Mouse (Mus musculus): ENCODE measurements around the gene Ovca2. TPM values are rescaled to one million over a fixed set of nuclear protein-coding genes. Genes with fewer than 3 reads are reported as not detected.

The Ovca2 gene
- 17.6 and 17.9 TPM in 2 replicates for polyA plus RNA-seq (2016; fragmentation: Nextera tagmentation; extraction: Ambion mirVana)

DNA sequence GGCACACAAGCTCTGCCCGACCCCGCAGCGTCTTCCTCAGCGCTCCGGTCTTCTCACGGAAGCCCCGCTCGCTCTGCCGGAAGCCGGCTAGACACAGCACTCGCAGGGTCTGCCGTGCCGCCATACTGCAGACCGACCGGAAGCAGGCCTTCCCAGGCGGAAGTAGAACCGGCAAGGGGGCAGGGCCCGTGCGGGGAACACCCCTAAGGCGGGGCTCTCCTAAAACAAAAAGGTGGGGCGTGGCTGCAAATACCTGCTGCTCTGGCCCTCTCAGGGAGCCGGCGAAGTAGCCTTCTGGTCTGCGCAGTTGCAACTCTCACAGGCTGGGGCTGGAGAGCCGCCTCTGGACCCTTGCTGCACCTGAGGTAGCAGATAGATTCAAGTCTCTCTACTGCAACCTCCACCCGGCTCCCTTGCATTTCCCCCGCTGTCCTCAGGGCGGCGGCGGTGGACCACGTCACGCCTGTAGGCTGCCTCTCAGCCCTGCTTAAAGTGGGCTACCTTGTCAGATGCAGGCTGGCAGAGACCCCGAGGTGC is at the start of gene Ovca2:
Gene Ovca2, minus strand, starts transcription at position 164 of the 537 bp plus-strand sequence.
- H3K4me3 ChIP-seq: peak within 1 kb of the TSS; percentile 73
- ATAC-seq: peak; percentile 94
- H3K9me3 ChIP-seq (replicated peaks): no peaks in the 10 kb centered on the region
- H3K27ac ChIP-seq: peak within 1 kb of the TSS; percentile 70
- H3K27me3 ChIP-seq (replicated peaks): peaks cover 15% of the 10 kb centered on the region
- peaks cover 58% of the 10 kb centered on the region for H3K36me3 ChIP-seq
- peaks cover 23% of the 10 kb centered on the region for H3K4me1 ChIP-seq
- peak within 1 kb of the TSS; percentile 83 for H3K4me2 ChIP-seq
- H3K9ac ChIP-seq: peak within 1 kb of the TSS; percentile 78
- under 1% methylated on average over 33 of the region's 33 CpGs for WGBS (ENCODE audit: insufficient replicate concordance)

GRCm38 (mm10) chr11:75227632-75228031 is 49.0 kb upstream of the Ovca2 start:
- H3K9me3 ChIP-seq (replicated peaks): no peaks in the 10 kb centered on the region
- H3K4me1 ChIP-seq: peaks cover 12% of the 10 kb centered on the region
- no peak overlapping the region for H3K4me2 ChIP-seq
- no peaks in the 10 kb centered on the region for H3K36me3 ChIP-seq
- no peak overlapping the region for H3K4me3 ChIP-seq
- peaks cover 76% of the 10 kb centered on the region for H3K27me3 ChIP-seq (replicated peaks)
- H3K9ac ChIP-seq: no peak overlapping the region
- WGBS (ENCODE audit: insufficient replicate concordance): 30% methylated on average over 3 of the region's 3 CpGs
- H3K27ac ChIP-seq: no peak overlapping the region
- ATAC-seq: no peak

DNA sequence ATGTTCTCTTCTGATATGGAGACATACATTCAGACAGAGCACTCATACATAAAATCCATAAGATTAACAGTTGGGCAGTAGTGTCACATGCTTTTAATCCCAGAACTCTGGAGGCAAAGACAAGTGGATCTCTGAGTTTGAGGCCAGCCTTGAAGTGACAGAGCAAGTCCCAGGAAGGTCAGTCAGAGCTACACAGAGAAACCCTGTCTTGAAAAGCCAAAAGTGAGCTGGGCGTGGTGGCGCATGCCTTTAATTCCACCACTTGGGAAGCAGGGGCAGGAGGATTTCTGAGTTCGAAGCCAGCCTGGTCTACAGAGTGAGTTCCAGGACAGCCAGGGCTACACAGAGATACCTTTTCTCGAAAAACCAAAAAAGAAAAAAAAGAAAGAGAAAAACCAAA is 46.2 kb upstream of the Ovca2 start:
- 70% methylated on average over 4 of the region's 4 CpGs for WGBS (ENCODE audit: insufficient replicate concordance)
- Histone ChIP-seq H3K4me1 (peaks cover 11% of the 10 kb centered on the region), H3K4me3 (no peak overlapping the region), H3K27ac (no peak overlapping the region), H3K9me3 (replicated peaks) (no peaks in the 10 kb centered on the region), H3K27me3 (replicated peaks) (peaks cover 59% of the 10 kb centered on the region), H3K36me3 (no peaks in the 10 kb centered on the region), H3K4me2 (no peak overlapping the region), H3K9ac (no peak overlapping the region)
- no peak for ATAC-seq

DNA sequence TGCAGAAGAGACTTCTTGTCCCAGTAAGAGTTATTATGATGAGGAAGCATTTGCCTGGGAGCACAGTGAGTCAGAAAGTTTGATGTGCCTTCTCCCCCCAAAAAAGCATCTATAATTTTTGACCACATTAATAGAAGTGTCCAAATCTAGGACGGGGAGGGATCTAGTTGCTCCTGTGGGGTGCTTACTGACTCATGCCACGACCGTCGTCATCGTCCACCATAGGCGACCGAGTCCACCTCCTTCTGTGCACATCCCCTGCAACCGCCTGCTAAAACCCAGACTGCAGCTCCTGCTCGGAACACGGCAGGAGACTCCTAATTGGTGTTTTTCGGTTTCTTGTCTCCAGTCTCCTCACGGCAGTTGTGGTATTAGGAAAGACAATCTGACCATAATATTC is 45.4 kb upstream of the Ovca2 start:
- H3K36me3 ChIP-seq: no peaks in the 10 kb centered on the region
- H3K27ac ChIP-seq: no peak overlapping the region
- no peak overlapping the region for H3K9ac ChIP-seq
- H3K4me3 ChIP-seq: no peak overlapping the region
- no peak for ATAC-seq
- H3K4me2 ChIP-seq: no peak overlapping the region
- H3K27me3 ChIP-seq (replicated peaks): peaks cover 51% of the 10 kb centered on the region
- peaks cover 19% of the 10 kb centered on the region for H3K4me1 ChIP-seq
- H3K9me3 ChIP-seq (replicated peaks): no peaks in the 10 kb centered on the region
- 77% methylated on average over 12 of the region's 12 CpGs for WGBS (ENCODE audit: insufficient replicate concordance)

- Histone ChIP-seq H3K36me3 (no peaks in the 10 kb centered on the region), H3K4me2 (no peak overlapping the region), H3K27ac (no peak overlapping the region), H3K9me3 (replicated peaks) (no peaks in the 10 kb centered on the region), H3K27me3 (replicated peaks) (peaks cover 36% of the 10 kb centered on the region), H3K4me3 (no peak overlapping the region), H3K4me1 (peaks cover 26% of the 10 kb centered on the region), H3K9ac (no peak overlapping the region)
- 53% methylated on average over 5 of the region's 6 CpGs for WGBS (ENCODE audit: insufficient replicate concordance)
- no peak for ATAC-seq
These were observed 42.0 kb upstream of the Ovca2 start for GRCm38 (mm10) chr11:75220517-75221145.

- Histone ChIP-seq H3K27me3 (replicated peaks) (peaks cover 36% of the 10 kb centered on the region), H3K36me3 (no peaks in the 10 kb centered on the region), H3K4me3 (no peak overlapping the region), H3K4me1 (peaks cover 28% of the 10 kb centered on the region), H3K27ac (no peak overlapping the region), H3K4me2 (no peak overlapping the region), H3K9ac (no peak overlapping the region), H3K9me3 (replicated peaks) (no peaks in the 10 kb centered on the region)
- ATAC-seq: no peak
- WGBS (ENCODE audit: insufficient replicate concordance): 58% methylated on average over 9 of the region's 9 CpGs
These were observed 41.5 kb upstream of the Ovca2 start for GRCm38 (mm10) chr11:75220115-75220514.

DNA sequence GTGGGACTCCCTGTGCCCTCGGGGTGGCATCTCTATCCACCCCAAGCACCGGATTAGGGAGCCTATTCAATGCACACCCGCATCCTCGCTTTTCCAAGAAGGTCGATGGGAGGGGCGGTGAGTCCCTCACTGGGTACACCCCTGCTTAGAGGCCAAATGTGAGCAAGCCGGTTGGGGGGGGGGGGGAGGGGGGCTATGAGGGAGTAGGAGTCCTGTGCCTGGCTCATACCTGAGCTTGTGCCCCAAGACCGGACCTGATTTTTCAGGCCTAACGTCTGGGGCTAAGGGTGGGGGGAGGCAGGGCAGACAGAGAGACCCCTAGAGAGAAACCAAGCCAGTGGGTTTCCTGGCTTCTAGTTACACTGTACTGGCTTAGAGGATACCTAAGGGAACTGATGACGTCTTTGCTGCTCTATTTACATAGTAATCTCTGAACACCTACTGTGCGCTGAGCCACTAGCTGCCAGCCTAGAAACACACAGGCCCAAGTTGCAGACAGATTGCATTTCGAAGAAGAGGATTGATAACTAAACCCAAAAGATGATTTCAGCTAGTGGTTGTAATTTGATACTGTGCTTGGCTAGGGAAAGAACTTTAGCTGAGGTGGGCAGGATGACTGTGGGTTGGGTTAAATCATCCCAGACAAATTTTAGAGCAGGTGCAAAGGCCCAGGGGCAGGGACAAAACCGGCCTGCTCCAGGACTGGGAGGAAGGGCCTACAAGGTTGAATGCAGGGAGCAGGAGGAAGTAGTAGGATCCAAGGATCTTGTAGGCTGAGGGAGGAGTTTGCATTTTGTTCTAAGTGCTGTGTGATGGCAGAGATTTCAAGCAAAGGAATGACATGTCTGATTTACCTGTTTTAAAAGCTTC is 35.7 kb upstream of the Ovca2 start:
- no peak for ATAC-seq
- 32% methylated on average over 13 of the region's 13 CpGs for WGBS (ENCODE audit: insufficient replicate concordance)
- peaks cover 33% of the 10 kb centered on the region for H3K27me3 ChIP-seq (replicated peaks)
- H3K36me3 ChIP-seq: no peaks in the 10 kb centered on the region
- no peaks in the 10 kb centered on the region for H3K9me3 ChIP-seq (replicated peaks)
- H3K4me3 ChIP-seq: peak overlapping the region; percentile 27
- H3K4me2 ChIP-seq: peak overlapping the region; percentile 59
- H3K4me1 ChIP-seq: peaks cover 63% of the 10 kb centered on the region
- H3K9ac ChIP-seq: peak overlapping the region; percentile 31
- H3K27ac ChIP-seq: peak overlapping the region; percentile 26; the same call in 1 of the 2 replicates

DNA sequence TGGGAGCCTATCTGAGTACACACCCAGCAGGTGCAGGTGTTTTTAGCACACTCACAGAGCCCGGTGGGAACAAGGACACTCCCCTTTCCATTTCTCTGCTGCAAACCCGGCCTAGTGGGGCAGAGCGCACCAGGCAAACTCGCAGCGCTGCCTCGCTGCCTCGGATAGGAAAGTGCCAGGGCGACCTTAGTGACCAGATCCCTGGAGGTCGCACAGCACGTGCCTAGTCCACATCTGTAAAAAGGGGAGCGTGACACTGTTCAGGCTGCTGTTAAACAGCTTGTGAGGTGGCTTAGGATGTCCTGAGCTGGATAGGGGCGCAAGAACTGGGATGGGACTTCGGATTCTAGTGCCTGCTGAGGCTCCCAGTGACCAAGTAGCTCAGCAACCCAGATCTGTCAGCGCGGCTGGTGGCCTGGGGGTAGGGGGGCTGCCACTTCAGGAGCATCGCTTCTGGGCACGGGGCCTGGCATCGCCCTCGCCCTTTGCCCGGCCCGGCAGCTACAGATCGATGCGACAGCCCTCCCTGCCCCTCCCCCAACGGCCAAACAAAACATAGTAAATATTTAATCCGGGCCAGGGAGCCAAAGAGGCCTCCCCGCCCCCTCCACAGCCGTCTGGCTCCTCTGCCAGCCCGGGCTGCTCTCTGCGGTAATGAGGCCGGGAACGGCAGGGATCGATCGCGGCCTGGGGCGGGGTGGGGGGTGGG is 34.9 kb upstream of the Ovca2 start:
- peak overlapping the region; percentile 27 for H3K4me3 ChIP-seq
- H3K36me3 ChIP-seq: no peaks in the 10 kb centered on the region
- 18% methylated on average over 35 of the region's 35 CpGs for WGBS (ENCODE audit: insufficient replicate concordance)
- H3K9me3 ChIP-seq (replicated peaks): no peaks in the 10 kb centered on the region
- peak; percentile 26; the same call in 1 of the 2 replicates for ATAC-seq
- H3K4me2 ChIP-seq: peak overlapping the region; percentile 59
- H3K27me3 ChIP-seq (replicated peaks): peaks cover 33% of the 10 kb centered on the region
- H3K9ac ChIP-seq: peak overlapping the region; percentile 31
- H3K27ac ChIP-seq: peak overlapping the region; percentile 63
- peaks cover 68% of the 10 kb centered on the region for H3K4me1 ChIP-seq

DNA sequence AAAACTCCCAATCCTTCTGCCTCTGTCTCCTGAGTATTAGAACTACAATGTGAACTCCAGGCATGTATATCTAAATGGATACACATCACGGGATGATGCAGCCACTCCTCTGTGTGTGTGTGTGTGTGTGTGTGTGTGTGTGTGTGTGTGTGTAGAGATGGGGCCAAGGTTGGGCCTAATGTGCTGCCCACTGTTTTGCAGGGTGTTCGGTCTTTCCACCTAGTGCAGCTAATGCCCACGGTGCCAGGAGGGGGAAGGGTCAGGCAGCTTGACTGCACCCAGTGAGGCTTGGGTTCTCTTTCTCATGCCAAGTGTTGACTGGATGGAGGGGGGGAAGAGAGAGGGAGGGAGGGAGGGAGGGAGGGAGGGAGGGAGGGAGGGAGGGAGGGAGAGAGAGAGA is 34.2 kb upstream of the Ovca2 start:
- peaks cover 33% of the 10 kb centered on the region for H3K27me3 ChIP-seq (replicated peaks)
- 64% methylated on average over 1 of the region's 3 CpGs for WGBS (ENCODE audit: insufficient replicate concordance)
- H3K4me1 ChIP-seq: peaks cover 75% of the 10 kb centered on the region
- no peaks in the 10 kb centered on the region for H3K36me3 ChIP-seq
- H3K4me3 ChIP-seq: no peak overlapping the region
- peak overlapping the region; percentile 63 for H3K27ac ChIP-seq
- ATAC-seq: no peak
- no peaks in the 10 kb centered on the region for H3K9me3 ChIP-seq (replicated peaks)
- H3K4me2 ChIP-seq: no peak overlapping the region
- H3K9ac ChIP-seq: no peak overlapping the region; the same call in 1 of the 2 replicates

GRCm38 (mm10) chr11:75212031-75212667 is 33.5 kb upstream of the Ovca2 start:
- Histone ChIP-seq H3K4me3 (no peak overlapping the region), H3K36me3 (no peaks in the 10 kb centered on the region)
- WGBS (ENCODE audit: insufficient replicate concordance): 65% methylated on average over 8 of the region's 8 CpGs

DNA sequence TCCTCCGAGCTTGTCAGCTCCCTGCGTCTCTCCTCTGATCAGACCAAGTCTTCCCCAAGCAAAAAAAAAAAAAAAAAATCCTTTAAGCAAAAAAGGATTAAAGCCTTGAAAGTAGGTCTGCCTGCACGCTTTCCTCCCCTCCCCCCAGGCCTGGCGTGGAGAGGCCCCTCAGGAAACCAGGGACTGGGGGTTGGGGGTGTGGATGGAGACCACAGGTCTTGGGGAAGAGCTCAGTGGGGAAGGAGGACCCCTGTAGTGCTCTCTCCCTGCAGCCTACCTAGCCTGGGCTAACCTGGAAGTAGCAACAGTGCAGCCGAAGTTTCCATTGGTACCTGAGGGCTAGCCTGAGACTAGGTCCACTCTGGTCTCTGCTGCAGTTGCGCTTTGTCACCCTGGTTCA is 32.1 kb upstream of the Ovca2 start:
- Histone ChIP-seq H3K4me2 (0 out of 2 replicates have a peak overlapping the region, but pooled peaks have one; percentile 15), H3K9ac (peak overlapping the region; percentile 19; the same call in 1 of the 2 replicates), H3K9me3 (replicated peaks) (no peaks in the 10 kb centered on the region), H3K36me3 (no peaks in the 10 kb centered on the region), H3K27me3 (replicated peaks) (peaks cover 26% of the 10 kb centered on the region), H3K4me3 (no peak overlapping the region), H3K4me1 (peaks cover 77% of the 10 kb centered on the region), H3K27ac (peak overlapping the region; percentile 75)
- 45% methylated on average over 6 of the region's 6 CpGs for WGBS (ENCODE audit: insufficient replicate concordance)
- no peak for ATAC-seq

More at GRCm38 (mm10) chr11:75212031-75212667, 33.5 kb upstream of the Ovca2 start:
- H3K27me3 ChIP-seq (replicated peaks): peaks cover 33% of the 10 kb centered on the region
- no peaks in the 10 kb centered on the region for H3K9me3 ChIP-seq (replicated peaks)
- no peak overlapping the region for H3K4me2 ChIP-seq
- H3K4me1 ChIP-seq: peaks cover 77% of the 10 kb centered on the region
- no peak overlapping the region for H3K9ac ChIP-seq
- ATAC-seq: no peak
- H3K27ac ChIP-seq: peak overlapping the region; percentile 33

Data from liver, embryonic 12.5 days (tissue).